Mouse (Mus musculus): ENCODE results near the gene Rtn3. TPM values are rescaled to one million over a fixed set of nuclear protein-coding genes. Genes with fewer than 3 reads are reported as not detected.
A peak's percentile ranks its signal among the peaks of the same experiment; 100 is the strongest.

Rtn3 gene
- polyA plus RNA-seq, 1 experiment from 2014 or later = 371 TPM

- Histone ChIP-seq H3K27ac (ENCODE audit: low read depth, low read length) (peak within 1 kb of the TSS; percentile 88), H3K36me3 (ENCODE audit: control insufficient read depth, insufficient read depth, low read length) (no peaks in the 10 kb centered on the region), H3K4me2 (peak within 1 kb of the TSS; percentile 74), H3K9me3 (ENCODE audit: control insufficient read depth, low read length) (no peaks in the 10 kb centered on the region), H3K9ac (ENCODE audit: low read length) (peak within 1 kb of the TSS; percentile 75), H3K4me1 (ENCODE audit: control insufficient read depth, insufficient read depth, low read length) (no peaks in the 10 kb centered on the region), H3K27me3 (ENCODE audit: control insufficient read depth, insufficient read depth, low read length) (no peaks in the 10 kb centered on the region), H3K4me3 (ENCODE audit: low read depth, low read length) (peak within 1 kb of the TSS; percentile 43)
- DNase-seq (ENCODE audit: low spot score, missing footprints) (peak; percentile 86), ATAC-seq (ENCODE audit: low FRiP score) (0 out of 2 replicates have a peak, but pooled peaks have one; percentile 0)
- WGBS = 31% methylated on average over 31 of the region's 31 CpGs
Observed at GRCm38 (mm10) chr19:7493352-7494186, 10.5 kb upstream of the Rtn3 start, which contains the start of gene Atl3. Gene Atl3, plus strand, starts transcription at chr19:7494040.

GRCm38 (mm10) chr19:7492682-7493081 lies 9.6 kb upstream of the Rtn3 start:
- ATAC-seq (ENCODE audit: low FRiP score) = no peak
- Histone ChIP-seq H3K9me3 (ENCODE audit: control insufficient read depth, low read length) (no peaks in the 10 kb centered on the region), H3K27ac (ENCODE audit: low read depth, low read length) (no peak overlapping the region), H3K27me3 (ENCODE audit: control insufficient read depth, insufficient read depth, low read length) (no peaks in the 10 kb centered on the region), H3K4me1 (ENCODE audit: control insufficient read depth, insufficient read depth, low read length) (no peaks in the 10 kb centered on the region), H3K4me2 (no peak overlapping the region), H3K9ac (ENCODE audit: low read length) (no peak overlapping the region), H3K4me3 (ENCODE audit: low read depth, low read length) (no peak overlapping the region), H3K36me3 (ENCODE audit: control insufficient read depth, insufficient read depth, low read length) (no peaks in the 10 kb centered on the region)
- 93% methylated on average over 2 of the region's 2 CpGs for WGBS
- DNase-seq (ENCODE audit: low spot score, missing footprints) = no peak

DNA sequence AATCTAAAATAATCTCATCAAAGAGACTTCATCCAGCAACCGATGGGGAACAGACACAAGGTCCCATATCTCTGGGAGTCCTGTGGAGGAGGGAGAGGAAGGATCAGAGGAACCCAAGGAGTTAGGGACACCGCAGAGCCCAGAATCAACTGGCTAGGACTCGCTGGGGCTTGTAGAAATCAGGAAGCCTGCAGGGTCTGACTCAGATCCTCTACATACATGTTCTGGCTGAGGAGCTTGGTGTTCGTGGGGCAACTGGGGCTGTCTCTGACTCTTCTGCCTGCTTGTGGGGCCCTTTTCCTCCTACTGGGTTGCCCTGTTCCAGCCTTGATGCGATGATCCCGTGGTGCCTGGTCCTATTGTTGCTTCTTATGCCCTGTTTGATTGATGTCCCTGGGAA lies 8.9 kb upstream of the Rtn3 start:
- Histone ChIP-seq H3K27me3 (ENCODE audit: control insufficient read depth, insufficient read depth, low read length) (no peaks in the 10 kb centered on the region), H3K9ac (ENCODE audit: low read length) (no peak overlapping the region), H3K4me1 (ENCODE audit: control insufficient read depth, insufficient read depth, low read length) (no peaks in the 10 kb centered on the region), H3K27ac (ENCODE audit: low read depth, low read length) (no peak overlapping the region), H3K4me2 (no peak overlapping the region), H3K4me3 (ENCODE audit: low read depth, low read length) (no peak overlapping the region), H3K36me3 (ENCODE audit: control insufficient read depth, insufficient read depth, low read length) (no peaks in the 10 kb centered on the region), H3K9me3 (ENCODE audit: control insufficient read depth, low read length) (no peaks in the 10 kb centered on the region)
- 85% methylated on average over 6 of the region's 6 CpGs for WGBS
- ATAC-seq (ENCODE audit: low FRiP score) (no peak), DNase-seq (ENCODE audit: low spot score, missing footprints) (no peak)

- no peaks in the 10 kb centered on the region for H3K36me3 ChIP-seq (ENCODE audit: control insufficient read depth, insufficient read depth, low read length)
- 84% methylated on average over 8 of the region's 8 CpGs for WGBS
- H3K4me3 ChIP-seq (ENCODE audit: low read depth, low read length) = no peak overlapping the region
- no peak for DNase-seq (ENCODE audit: low spot score, missing footprints)
- no peak overlapping the region for H3K4me2 ChIP-seq
- no peaks in the 10 kb centered on the region for H3K4me1 ChIP-seq (ENCODE audit: control insufficient read depth, insufficient read depth, low read length)
- no peaks in the 10 kb centered on the region for H3K27me3 ChIP-seq (ENCODE audit: control insufficient read depth, insufficient read depth, low read length)
- ATAC-seq (ENCODE audit: low FRiP score) = no peak
- H3K27ac ChIP-seq (ENCODE audit: low read depth, low read length) = no peak overlapping the region
- H3K9ac ChIP-seq (ENCODE audit: low read length) = no peak overlapping the region
- H3K9me3 ChIP-seq (ENCODE audit: control insufficient read depth, low read length) = no peaks in the 10 kb centered on the region
Observed at GRCm38 (mm10) chr19:7487680-7488079, 4.6 kb upstream of the Rtn3 start.

DNA sequence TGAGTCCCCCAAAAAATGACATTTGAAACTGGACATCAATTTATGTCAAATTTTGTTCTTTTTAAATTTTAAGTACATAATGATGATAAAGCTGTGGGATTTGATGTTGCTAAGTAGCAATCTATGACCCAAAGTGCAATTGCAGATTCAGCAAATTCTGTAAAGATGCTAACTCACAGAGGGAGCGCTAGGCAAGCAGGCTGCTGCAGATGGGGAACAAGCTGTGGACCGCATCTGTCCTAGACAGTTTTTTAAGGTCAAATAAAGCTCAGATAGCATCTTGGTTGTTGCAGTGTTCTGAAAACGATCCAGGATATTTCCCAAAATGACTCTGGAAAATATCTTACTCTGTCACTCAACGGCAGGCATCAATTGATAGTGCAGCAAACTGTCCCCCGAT lies 995 bp upstream of the Rtn3 start:
- DNase-seq (ENCODE audit: low spot score, missing footprints) = no peak
- no peaks in the 10 kb centered on the region for H3K36me3 ChIP-seq (ENCODE audit: control insufficient read depth, insufficient read depth, low read length)
- no peak for ATAC-seq (ENCODE audit: low FRiP score)
- peak overlapping the region; percentile 43 for H3K4me2 ChIP-seq
- peaks cover 10% of the 10 kb centered on the region for H3K4me1 ChIP-seq (ENCODE audit: control insufficient read depth, insufficient read depth, low read length)
- WGBS = 78% methylated on average over 5 of the region's 5 CpGs
- H3K27me3 ChIP-seq (ENCODE audit: control insufficient read depth, insufficient read depth, low read length) = no peaks in the 10 kb centered on the region
- H3K9ac ChIP-seq (ENCODE audit: low read length) = no peak overlapping the region
- H3K4me3 ChIP-seq (ENCODE audit: low read depth, low read length) = no peak overlapping the region
- peak overlapping the region; percentile 40; the same call in 1 of the 2 replicates for H3K27ac ChIP-seq (ENCODE audit: low read depth, low read length)
- no peaks in the 10 kb centered on the region for H3K9me3 ChIP-seq (ENCODE audit: control insufficient read depth, low read length)

DNA sequence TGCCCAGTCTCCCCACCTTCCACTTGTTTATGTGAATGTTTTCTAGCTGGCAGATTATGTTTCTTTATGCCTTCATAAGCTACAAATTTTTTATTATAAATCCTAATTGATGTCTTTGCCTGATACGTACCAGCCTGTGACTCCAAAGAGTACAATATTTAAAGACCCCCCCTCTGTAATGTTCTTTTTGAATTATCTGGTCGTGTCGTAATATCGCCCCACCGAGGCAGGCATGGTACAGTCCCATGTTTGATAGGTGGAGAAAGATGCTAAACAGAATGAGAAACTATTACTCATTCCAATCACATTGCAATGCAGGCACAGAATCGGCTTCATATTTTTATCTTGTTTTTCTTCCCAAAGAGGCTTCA lies 416 bp upstream of the Rtn3 start:
- Histone ChIP-seq H3K4me2 (peak overlapping the region; percentile 43), H3K9me3 (ENCODE audit: control insufficient read depth, low read length) (no peaks in the 10 kb centered on the region), H3K27me3 (ENCODE audit: control insufficient read depth, insufficient read depth, low read length) (no peaks in the 10 kb centered on the region), H3K27ac (ENCODE audit: low read depth, low read length) (peak overlapping the region; percentile 100; the same call in 1 of the 2 replicates), H3K4me3 (ENCODE audit: low read depth, low read length) (peak overlapping the region; percentile 97), H3K9ac (ENCODE audit: low read length) (peak overlapping the region; percentile 52; the same call in 1 of the 2 replicates), H3K4me1 (ENCODE audit: control insufficient read depth, insufficient read depth, low read length) (peaks cover 10% of the 10 kb centered on the region), H3K36me3 (ENCODE audit: control insufficient read depth, insufficient read depth, low read length) (no peaks in the 10 kb centered on the region)
- WGBS = 3% methylated on average over 6 of the region's 6 CpGs
- DNase-seq (ENCODE audit: low spot score, missing footprints) = no peak
- ATAC-seq (ENCODE audit: low FRiP score) = peak; percentile 65

DNA sequence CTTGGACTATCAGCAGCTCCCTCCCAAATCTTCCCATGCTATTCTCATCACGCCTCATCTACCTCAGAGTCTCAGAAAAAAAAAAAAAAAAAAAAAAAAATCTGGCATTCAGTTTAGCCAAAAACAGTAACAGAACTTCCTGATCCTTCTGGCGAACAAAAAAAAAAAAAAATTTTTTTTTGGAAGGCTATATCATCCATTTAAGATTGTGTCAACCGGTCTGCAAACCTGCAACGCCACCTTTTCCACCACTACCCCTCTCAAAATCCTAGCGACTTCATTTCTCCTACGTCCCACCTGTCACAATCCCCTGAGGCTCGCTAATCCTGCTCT lies 849 bp downstream of the Rtn3 start:
- whole genome bisulfite sequencing = under 1% methylated on average over 7 of the region's 7 CpGs
- DNase-seq (ENCODE audit: low spot score, missing footprints) = no peak
- Histone ChIP-seq H3K27ac (ENCODE audit: low read depth, low read length) (peak overlapping the region; percentile 100), H3K27me3 (ENCODE audit: control insufficient read depth, insufficient read depth, low read length) (no peaks in the 10 kb centered on the region), H3K4me2 (peak overlapping the region; percentile 70), H3K9me3 (ENCODE audit: control insufficient read depth, low read length) (no peaks in the 10 kb centered on the region), H3K4me3 (ENCODE audit: low read depth, low read length) (peak overlapping the region; percentile 97), H3K4me1 (ENCODE audit: control insufficient read depth, insufficient read depth, low read length) (peaks cover 10% of the 10 kb centered on the region), H3K9ac (ENCODE audit: low read length) (peak overlapping the region; percentile 98), H3K36me3 (ENCODE audit: control insufficient read depth, insufficient read depth, low read length) (no peaks in the 10 kb centered on the region)
- no peak; the same call in 1 of the 2 replicates for ATAC-seq (ENCODE audit: low FRiP score)

DNA sequence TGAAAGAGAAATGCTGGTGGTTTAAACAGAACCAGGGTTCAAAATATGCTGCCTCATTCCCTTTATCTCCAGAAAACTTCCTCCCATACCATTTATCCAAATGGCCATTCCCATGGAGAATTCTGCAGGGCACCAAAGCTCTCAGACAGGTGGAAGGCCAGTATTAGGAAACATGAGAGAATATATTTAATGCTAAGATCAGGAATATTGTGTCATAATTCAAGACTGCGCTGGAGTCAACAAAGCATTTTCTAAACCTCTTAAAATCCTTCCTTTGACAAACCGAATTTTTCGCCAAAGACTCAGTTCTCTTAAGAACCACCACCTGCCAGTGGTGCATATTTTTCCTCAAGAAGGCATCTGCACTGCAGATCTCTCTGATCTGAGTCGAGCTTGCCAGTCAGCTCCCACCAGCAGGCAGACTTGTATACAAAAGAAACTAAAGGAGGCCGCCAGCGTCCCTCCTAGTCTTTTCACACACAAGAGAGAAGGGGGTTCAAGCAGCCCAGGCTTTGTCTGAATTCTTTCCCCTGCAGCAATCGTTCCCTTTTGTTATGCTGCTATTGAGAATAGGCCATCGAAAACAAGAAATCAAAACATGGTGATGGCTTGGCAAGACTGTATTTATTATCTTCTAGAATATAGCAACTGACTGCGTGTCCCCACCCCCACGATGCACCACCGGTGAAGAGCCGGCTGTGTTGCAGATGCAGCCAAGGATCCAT lies 1.4 kb downstream of the Rtn3 start:
- Histone ChIP-seq H3K27ac (ENCODE audit: low read depth, low read length) (peak overlapping the region; percentile 100), H3K9me3 (ENCODE audit: control insufficient read depth, low read length) (no peaks in the 10 kb centered on the region), H3K4me2 (peak overlapping the region; percentile 70), H3K36me3 (ENCODE audit: control insufficient read depth, insufficient read depth, low read length) (peaks cover 2% of the 10 kb centered on the region; the same call in 1 of the 2 replicates), H3K9ac (ENCODE audit: low read length) (peak overlapping the region; percentile 98), H3K27me3 (ENCODE audit: control insufficient read depth, insufficient read depth, low read length) (no peaks in the 10 kb centered on the region), H3K4me3 (ENCODE audit: low read depth, low read length) (peak overlapping the region; percentile 97), H3K4me1 (ENCODE audit: control insufficient read depth, insufficient read depth, low read length) (peaks cover 10% of the 10 kb centered on the region)
- ATAC-seq (ENCODE audit: low FRiP score) = peak; percentile 51
- DNase-seq (ENCODE audit: low spot score, missing footprints) = peak; percentile 95
- WGBS = 4% methylated on average over 12 of the region's 12 CpGs

GRCm38 (mm10) chr19:7479751-7480248 lies 3.3 kb downstream of the Rtn3 start:
- Histone ChIP-seq H3K4me2 (no peak overlapping the region), H3K36me3 (ENCODE audit: control insufficient read depth, insufficient read depth, low read length) (peaks cover 2% of the 10 kb centered on the region; the same call in 1 of the 2 replicates), H3K4me1 (ENCODE audit: control insufficient read depth, insufficient read depth, low read length) (peaks cover 10% of the 10 kb centered on the region), H3K9ac (ENCODE audit: low read length) (no peak overlapping the region), H3K27me3 (ENCODE audit: control insufficient read depth, insufficient read depth, low read length) (no peaks in the 10 kb centered on the region), H3K4me3 (ENCODE audit: low read depth, low read length) (no peak overlapping the region), H3K9me3 (ENCODE audit: control insufficient read depth, low read length) (no peaks in the 10 kb centered on the region), H3K27ac (ENCODE audit: low read depth, low read length) (no peak overlapping the region)
- ATAC-seq (ENCODE audit: low FRiP score) (no peak), DNase-seq (ENCODE audit: low spot score, missing footprints) (no peak)
- 97% methylated on average over 3 of the region's 3 CpGs for WGBS
